Mouse (Mus musculus): ENCODE measurements around the gene Akr1c21. TPM values are rescaled to one million over a fixed set of nuclear protein-coding genes. Genes with fewer than 3 reads are reported as not detected.

Gene Akr1c21
- polyA plus RNA-seq, 1 experiment, result not detected

DNA sequence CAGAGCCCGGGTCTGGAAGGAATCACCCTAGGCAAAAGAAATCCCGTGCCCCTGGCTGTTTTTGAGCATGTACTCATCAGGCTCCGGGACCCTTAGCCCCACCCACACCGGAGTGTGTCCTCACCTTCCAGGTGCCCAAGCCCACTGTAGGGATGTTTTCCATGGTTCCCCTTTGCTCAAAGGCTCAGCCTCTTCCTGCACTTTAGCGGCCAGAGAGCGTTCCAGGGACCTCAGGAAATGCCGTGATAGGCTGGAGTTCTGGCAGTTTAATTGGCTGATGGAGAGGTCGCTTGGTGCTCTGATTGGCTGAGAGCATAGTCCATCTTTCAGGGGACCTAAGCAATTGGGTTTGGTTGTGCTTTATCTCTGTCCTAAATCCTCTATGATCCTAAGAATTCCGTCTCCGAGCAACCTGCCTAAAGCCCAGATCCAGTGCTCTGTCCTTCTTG, 35.1 kb downstream of the Akr1c21 start, which contains the start of gene Akr1e1:
Akr1e1 (minus strand) TSS at position 214 of the 449 bp plus-strand sequence.
- Histone ChIP-seq H3K4me3 (replicated peaks; ENCODE audit: insufficient read depth, low read depth, low read length) (peak within 1 kb of the TSS; percentile 93), H3K27ac (ENCODE audit: insufficient read depth, low read length) (peak within 1 kb of the TSS; percentile 76), H3K4me1 (ENCODE audit: control insufficient read depth, insufficient read depth, low read length) (0 out of 2 replicates have a peak, but pooled peaks cover 2% of the 10 kb centered on the region), H3K27me3 (ENCODE audit: control insufficient read depth, insufficient read depth, low read length) (no peaks in the 10 kb centered on the region)
- peak; percentile 61; the same call in 1 of the 2 replicates for TF ChIP-seq POLR2A (IDR thresholded peaks at IDR 0.05; ENCODE audit: borderline replicate concordance, insufficient read depth, low read length)
- TF ChIP-seq CTCF (IDR thresholded peaks at IDR 0.05; ENCODE audit: borderline replicate concordance, insufficient read depth, low read depth, low read length), result no peak
- peak; percentile 90 to 97 for DNase-seq
- 7% methylated on average over 10 of the region's 10 CpGs for WGBS

DNA sequence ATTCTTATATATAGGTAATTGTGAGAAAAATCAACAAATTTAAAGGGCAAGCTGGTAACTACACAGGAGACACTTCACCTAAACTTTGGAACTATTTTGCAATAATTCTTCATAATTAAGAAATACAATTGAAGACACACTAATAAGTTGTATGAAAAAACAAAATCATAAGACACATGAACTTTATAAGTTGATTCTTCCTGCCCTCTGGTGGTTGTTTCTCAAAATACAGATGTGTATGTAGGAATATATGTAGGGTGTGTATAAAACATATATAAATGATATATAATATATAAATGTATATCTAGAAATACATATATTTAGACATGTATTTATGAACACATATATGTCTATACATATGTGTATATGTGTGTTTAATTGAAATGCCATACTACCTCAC, 37.0 kb downstream of the Akr1c21 start:
- TF ChIP-seq CTCF (IDR thresholded peaks at IDR 0.05; ENCODE audit: borderline replicate concordance, insufficient read depth, low read depth, low read length) (no peak), POLR2A (IDR thresholded peaks at IDR 0.05; ENCODE audit: borderline replicate concordance, insufficient read depth, low read length) (no peak)
- Histone ChIP-seq H3K4me3 (replicated peaks; ENCODE audit: insufficient read depth, low read depth, low read length) (no peak overlapping the region), H3K27me3 (ENCODE audit: control insufficient read depth, insufficient read depth, low read length) (no peaks in the 10 kb centered on the region), H3K27ac (ENCODE audit: insufficient read depth, low read length) (no peak overlapping the region), H3K4me1 (ENCODE audit: control insufficient read depth, insufficient read depth, low read length) (0 out of 2 replicates have a peak, but pooled peaks cover 2% of the 10 kb centered on the region)
- DNase-seq, result no peak

Other genes starting within 250 kb of the Akr1c21 start
- gene Akr1c6, start 139.8 kb upstream of the Akr1c21 start, polyA plus RNA-seq (2012; rRNA removed), result not detected in 2 replicates
- gene Akr1c20, start 50.7 kb upstream of the Akr1c21 start, polyA plus RNA-seq (2012; rRNA removed), result not detected in 2 replicates
- 21.1 and 25.3 TPM in 2 replicates for gene Akr1e1, start 35.1 kb downstream of the Akr1c21 start, polyA plus RNA-seq (2012; rRNA removed)